Mouse (Mus musculus): ENCODE data around the gene Pim2. TPM values are rescaled to one million over a fixed set of nuclear protein-coding genes. Genes with fewer than 3 reads are reported as not detected.

The Pim2 gene
- 3.0 TPM for polyA plus RNA-seq (2012; fragmentation: generic; extraction: Trizol)

DNA sequence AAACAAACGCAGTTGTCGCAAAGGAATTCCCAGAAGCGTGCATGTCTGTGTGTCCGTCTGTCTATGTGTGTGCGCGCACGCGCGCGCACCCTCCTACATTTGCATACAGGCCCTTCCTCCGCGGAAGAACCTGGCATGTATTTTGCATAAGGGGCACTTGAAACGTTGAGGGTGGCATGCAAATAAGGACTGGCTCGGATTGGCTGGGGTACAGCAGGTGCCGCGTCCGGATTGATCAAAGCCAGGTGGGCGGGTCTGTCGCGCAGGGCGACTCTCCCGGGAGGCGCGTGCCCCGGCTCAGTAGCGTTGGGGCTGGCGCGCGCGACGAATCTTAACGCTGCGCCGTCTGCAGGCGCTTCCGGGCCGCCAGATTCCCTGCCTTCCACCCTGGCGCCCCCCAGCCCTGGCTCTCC, at the start of gene Pim2:
Gene Pim2, plus strand, starts transcription at position 256 of the 413 bp plus-strand sequence.
- no peaks in the 10 kb centered on the region for H3K27me3 ChIP-seq (ENCODE audit: control insufficient read depth, insufficient read depth, insufficient read length)
- no peaks in the 10 kb centered on the region for H3K36me3 ChIP-seq (ENCODE audit: control insufficient read depth, insufficient read depth)

DNA sequence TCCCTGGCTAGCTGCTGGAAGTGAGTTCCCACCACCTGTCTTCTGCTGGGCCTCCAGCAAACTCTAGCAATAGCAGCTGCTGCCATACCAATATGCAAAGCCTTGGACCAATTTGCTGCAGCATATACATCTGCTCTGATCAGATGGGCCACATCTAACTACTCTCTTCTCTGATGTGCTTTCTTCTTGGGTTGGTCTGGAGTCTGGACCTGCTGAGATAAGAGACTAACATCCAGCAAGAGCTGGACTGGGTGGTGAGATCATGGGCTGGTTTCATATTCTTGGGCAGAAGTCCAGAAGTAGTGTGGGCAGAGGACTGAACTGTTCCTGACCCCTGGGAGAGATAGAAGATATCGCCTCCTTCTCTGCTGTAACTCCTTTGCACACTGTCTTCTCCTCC, 40.9 kb upstream of the Pim2 start:
- H3ac ChIP-seq (ENCODE audit: control insufficient read depth, insufficient read length): no peak overlapping the region
- no peak overlapping the region for H3K4me2 ChIP-seq (ENCODE audit: low read depth)
- H3K79me2 ChIP-seq (ENCODE audit: control insufficient read depth, insufficient read depth): no peaks in the 10 kb centered on the region
- TF ChIP-seq REST (IDR thresholded peaks at IDR 0.05; ENCODE audit: insufficient read depth, insufficient read length) (no peak), SRF (IDR thresholded peaks at IDR 0.05; ENCODE audit: control insufficient read depth, insufficient read length, low read depth) (no peak), MYOD1 (IDR thresholded peaks at IDR 0.05; ENCODE audit: control insufficient read depth in 1 of 3, insufficient read length in 2 of 3, low read depth in 2 of 3) (no peak), CEBPB (IDR thresholded peaks at IDR 0.05; ENCODE audit: insufficient read depth, poor library complexity, severe bottlenecking) (no peak), POLR2A (IDR thresholded peaks at IDR 0.05; ENCODE audit: insufficient read length, low read depth) (no peak), USF1 (IDR thresholded peaks at IDR 0.05; ENCODE audit: low read depth) (no peak), POLR2AphosphoS2 (IDR thresholded peaks at IDR 0.05; ENCODE audit: insufficient read length, low read depth) (no peak), MYOG (IDR thresholded peaks at IDR 0.05; ENCODE audit: control insufficient read depth in 1 of 3, insufficient read depth in 1 of 3, insufficient read length in 2 of 3, low read depth in 2 of 3) (no peak), TCF12 (IDR thresholded peaks at IDR 0.05; ENCODE audit: insufficient read depth, poor library complexity, severe bottlenecking) (no peak), MAX (IDR thresholded peaks at IDR 0.05; ENCODE audit: low read depth) (no peak), TCF3 (IDR thresholded peaks at IDR 0.05; ENCODE audit: insufficient read length, low read depth) (no peak), E2F4 (IDR thresholded peaks at IDR 0.05; ENCODE audit: insufficient read depth) (no peak)
- H3K4me3 ChIP-seq: no peak overlapping the region
- no peaks in the 10 kb centered on the region for H3K36me3 ChIP-seq (ENCODE audit: control insufficient read depth, insufficient read depth)
- no peaks in the 10 kb centered on the region for H3K27me3 ChIP-seq (ENCODE audit: control insufficient read depth, insufficient read depth, insufficient read length)

More for the DNA sequence above, at the start of gene Pim2:
- H3ac ChIP-seq (ENCODE audit: control insufficient read depth, insufficient read length): no peak within 1 kb of the TSS
- no peak within 1 kb of the TSS for H3K4me3 ChIP-seq
- TF ChIP-seq TCF3 (IDR thresholded peaks at IDR 0.05; ENCODE audit: insufficient read length, low read depth) (no peak), E2F4 (IDR thresholded peaks at IDR 0.05; ENCODE audit: insufficient read depth) (no peak), REST (IDR thresholded peaks at IDR 0.05; ENCODE audit: insufficient read depth, insufficient read length) (no peak), MYOG (IDR thresholded peaks at IDR 0.05; ENCODE audit: control insufficient read depth in 1 of 3, insufficient read depth in 1 of 3, insufficient read length in 2 of 3, low read depth in 2 of 3) (no peak), POLR2A (IDR thresholded peaks at IDR 0.05; ENCODE audit: insufficient read length, low read depth) (no peak), POLR2AphosphoS2 (IDR thresholded peaks at IDR 0.05; ENCODE audit: insufficient read length, low read depth) (peak; percentile 45), MYOD1 (IDR thresholded peaks at IDR 0.05; ENCODE audit: control insufficient read depth in 1 of 3, insufficient read length in 2 of 3, low read depth in 2 of 3) (peak in 1 of 3 experiments; percentile 3)
- H3K79me2 ChIP-seq (ENCODE audit: control insufficient read depth, insufficient read depth): no peaks in the 10 kb centered on the region
- H3K4me2 ChIP-seq (ENCODE audit: low read depth): peak within 1 kb of the TSS; percentile 70

DNA sequence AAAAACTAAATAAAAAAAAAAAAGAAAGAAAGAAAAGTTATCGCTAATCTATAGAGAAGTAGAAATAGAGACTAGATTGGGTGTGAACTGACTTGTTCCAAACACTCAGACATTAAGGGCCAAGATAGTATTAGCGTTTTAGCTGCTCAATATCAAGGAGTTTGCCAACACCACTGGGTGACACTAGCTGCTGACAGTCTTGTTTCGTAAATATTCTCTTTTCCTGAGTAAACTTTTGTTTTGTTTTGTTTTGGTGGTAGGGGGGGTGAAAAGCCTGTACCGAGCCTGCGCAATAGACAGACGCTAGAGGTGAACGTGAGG, 37.3 kb upstream of the Pim2 start:
- peak overlapping the region; percentile 86 for H3K4me2 ChIP-seq (ENCODE audit: low read depth)
- no peaks in the 10 kb centered on the region for H3K27me3 ChIP-seq (ENCODE audit: control insufficient read depth, insufficient read depth, insufficient read length)
- TF ChIP-seq MYOG (IDR thresholded peaks at IDR 0.05; ENCODE audit: control insufficient read depth in 1 of 3, insufficient read depth in 1 of 3, insufficient read length in 2 of 3, low read depth in 2 of 3): no peak
- no peak for TF ChIP-seq SRF (IDR thresholded peaks at IDR 0.05; ENCODE audit: control insufficient read depth, insufficient read length, low read depth)
- no peak for TF ChIP-seq REST (IDR thresholded peaks at IDR 0.05; ENCODE audit: insufficient read depth, insufficient read length)
- TF ChIP-seq E2F4 (IDR thresholded peaks at IDR 0.05; ENCODE audit: insufficient read depth): no peak
- TF ChIP-seq POLR2AphosphoS2 (IDR thresholded peaks at IDR 0.05; ENCODE audit: insufficient read length, low read depth): no peak
- TF ChIP-seq TCF12 (IDR thresholded peaks at IDR 0.05; ENCODE audit: insufficient read depth, poor library complexity, severe bottlenecking): no peak
- no peak for TF ChIP-seq CEBPB (IDR thresholded peaks at IDR 0.05; ENCODE audit: insufficient read depth, poor library complexity, severe bottlenecking)
- no peak for TF ChIP-seq MYOD1 (IDR thresholded peaks at IDR 0.05; ENCODE audit: control insufficient read depth in 1 of 3, insufficient read length in 2 of 3, low read depth in 2 of 3)
- TF ChIP-seq TCF3 (IDR thresholded peaks at IDR 0.05; ENCODE audit: insufficient read length, low read depth): no peak
- no peak for TF ChIP-seq USF1 (IDR thresholded peaks at IDR 0.05; ENCODE audit: low read depth)
- TF ChIP-seq MAX (IDR thresholded peaks at IDR 0.05; ENCODE audit: low read depth): no peak
- TF ChIP-seq POLR2A (IDR thresholded peaks at IDR 0.05; ENCODE audit: insufficient read length, low read depth): no peak
- peaks cover 34% of the 10 kb centered on the region for H3K79me2 ChIP-seq (ENCODE audit: control insufficient read depth, insufficient read depth)
- peak overlapping the region; percentile 49 for H3K4me3 ChIP-seq
- no peak overlapping the region for H3ac ChIP-seq (ENCODE audit: control insufficient read depth, insufficient read length)
- no peaks in the 10 kb centered on the region for H3K36me3 ChIP-seq (ENCODE audit: control insufficient read depth, insufficient read depth)

DNA sequence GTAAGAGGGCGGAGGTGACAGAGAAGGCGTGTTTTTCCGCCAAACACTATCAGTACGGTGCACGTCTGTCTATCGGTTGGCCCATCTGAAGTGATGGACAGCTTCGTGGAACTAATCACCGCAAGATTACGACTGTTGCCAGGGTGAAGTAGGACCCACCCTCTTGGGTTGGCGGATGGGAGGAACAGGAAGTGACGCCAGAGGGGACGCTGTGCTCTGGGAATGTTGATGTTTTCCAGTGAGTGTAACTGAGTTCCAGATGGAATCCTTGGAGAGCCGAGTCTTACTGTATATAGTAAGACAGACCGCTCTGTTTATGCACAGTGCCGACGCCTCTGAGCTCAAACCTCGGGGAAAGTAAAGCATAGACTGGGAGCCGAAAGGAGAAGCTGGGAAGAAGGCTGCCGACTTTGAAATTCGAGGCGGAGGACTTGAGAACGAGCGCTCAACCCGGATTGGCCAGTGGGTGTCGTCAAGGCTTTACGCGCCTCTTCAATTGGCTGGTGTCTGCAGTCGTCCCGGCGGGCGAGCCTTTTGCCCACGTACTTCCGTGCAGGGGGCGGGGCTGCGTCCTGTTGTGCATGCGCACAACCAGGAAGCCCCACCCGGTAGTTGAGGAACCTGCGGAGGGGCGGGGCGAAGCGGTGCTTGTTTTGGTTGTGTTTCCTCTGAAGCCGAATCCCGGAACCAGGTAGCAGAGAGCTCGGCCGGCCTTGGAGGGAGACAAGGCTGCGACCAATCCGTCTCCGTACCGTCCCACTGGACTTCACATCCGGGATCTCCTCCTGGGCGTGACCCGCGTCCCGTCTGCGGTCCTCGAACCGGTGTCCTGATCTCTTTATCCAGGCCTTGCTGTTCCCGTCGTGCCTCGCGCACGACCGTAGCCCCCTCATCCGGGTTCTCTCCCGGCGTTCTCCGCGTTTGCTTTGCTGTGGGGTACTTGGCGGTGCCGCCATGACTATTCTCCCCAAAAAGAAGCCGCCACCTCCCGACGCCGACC, 36.6 kb upstream of the Pim2 start, which contains the start of gene Otud5:
Gene Otud5, plus strand, starts transcription at position 202 of the 1,000 bp plus-strand sequence.
- no peaks in the 10 kb centered on the region for H3K36me3 ChIP-seq (ENCODE audit: control insufficient read depth, insufficient read depth)
- H3K4me3 ChIP-seq: peak within 1 kb of the TSS; percentile 49
- H3K79me2 ChIP-seq (ENCODE audit: control insufficient read depth, insufficient read depth): peaks cover 40% of the 10 kb centered on the region
- H3K27me3 ChIP-seq (ENCODE audit: control insufficient read depth, insufficient read depth, insufficient read length): no peaks in the 10 kb centered on the region
- H3K4me2 ChIP-seq (ENCODE audit: low read depth): peak within 1 kb of the TSS; percentile 86
- TF ChIP-seq MYOD1 (IDR thresholded peaks at IDR 0.05; ENCODE audit: control insufficient read depth in 1 of 3, insufficient read length in 2 of 3, low read depth in 2 of 3) (no peak), TCF12 (IDR thresholded peaks at IDR 0.05; ENCODE audit: insufficient read depth, poor library complexity, severe bottlenecking) (no peak), POLR2AphosphoS2 (IDR thresholded peaks at IDR 0.05; ENCODE audit: insufficient read length, low read depth) (peak; percentile 12), USF1 (IDR thresholded peaks at IDR 0.05; ENCODE audit: low read depth) (no peak), POLR2A (IDR thresholded peaks at IDR 0.05; ENCODE audit: insufficient read length, low read depth) (peak; percentile 27), E2F4 (IDR thresholded peaks at IDR 0.05; ENCODE audit: insufficient read depth) (peak; percentile 55), SRF (IDR thresholded peaks at IDR 0.05; ENCODE audit: control insufficient read depth, insufficient read length, low read depth) (no peak)
- H3ac ChIP-seq (ENCODE audit: control insufficient read depth, insufficient read length): peak within 1 kb of the TSS; percentile 84

Measured in myocyte (in vitro differentiated cells).